Mouse (Mus musculus) layer of hippocampus, postnatal 36 days (tissue): ENCODE data around the gene Kcnk4. TPM values are rescaled to one million over a fixed set of nuclear protein-coding genes. Genes with fewer than 3 reads are reported as not detected.

ENCODE experiments used
- DNase-seq, 2 experiments: peaks; one replicate each; pipeline ENCODE4 v3.0.0; 2022
- total RNA-seq, 2 experiments: library from RNA; stranded (reverse); gene quantifications; 2 replicates each; pipeline ENCODE4 v1.2.3; 2021

The Kcnk4 gene
- 10 to 100 TPM; 19.8 to 21.7 TPM for total RNA-seq

DNA sequence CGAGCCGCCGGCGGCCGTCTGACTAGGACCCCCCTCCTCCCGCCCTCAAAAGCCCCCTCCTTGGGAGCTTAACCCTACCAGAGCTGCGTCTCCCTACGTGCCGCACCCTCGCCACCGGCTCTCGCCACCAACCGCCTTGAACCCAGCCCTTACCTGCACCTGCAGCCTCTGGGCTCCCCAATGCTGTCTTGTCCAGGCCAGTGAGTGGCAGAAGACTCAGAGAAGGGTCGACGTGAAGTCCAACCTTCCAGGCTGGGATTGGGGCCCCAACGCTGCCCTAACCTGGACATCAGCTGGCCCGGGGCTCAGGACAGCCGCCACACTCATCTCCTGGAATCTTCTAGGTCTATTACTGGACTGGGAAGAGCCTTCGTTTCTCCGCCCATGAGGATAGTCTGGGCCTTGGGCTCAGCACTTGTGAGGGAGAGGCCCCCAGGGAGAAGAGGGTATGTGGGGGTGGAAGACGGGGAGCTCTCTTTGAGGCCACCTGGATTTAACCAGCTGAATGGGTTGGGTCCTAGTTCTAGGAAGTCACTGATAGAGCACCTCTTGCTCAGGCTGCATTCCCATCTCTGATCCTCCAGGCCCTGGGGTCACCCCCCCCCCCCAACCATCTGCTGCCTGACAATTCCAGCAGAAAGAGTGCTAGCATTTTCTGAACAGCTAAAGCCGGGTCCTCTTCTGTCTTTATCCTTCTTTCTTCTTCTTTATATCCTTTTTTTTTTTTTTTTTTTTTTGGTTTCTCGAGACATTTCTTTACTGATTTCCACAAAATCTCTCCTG, at the start of gene Kcnk4:
Gene Kcnk4, minus strand, starts transcription at position 321 of the 783 bp plus-strand sequence.
- no peak for DNase-seq

DNA sequence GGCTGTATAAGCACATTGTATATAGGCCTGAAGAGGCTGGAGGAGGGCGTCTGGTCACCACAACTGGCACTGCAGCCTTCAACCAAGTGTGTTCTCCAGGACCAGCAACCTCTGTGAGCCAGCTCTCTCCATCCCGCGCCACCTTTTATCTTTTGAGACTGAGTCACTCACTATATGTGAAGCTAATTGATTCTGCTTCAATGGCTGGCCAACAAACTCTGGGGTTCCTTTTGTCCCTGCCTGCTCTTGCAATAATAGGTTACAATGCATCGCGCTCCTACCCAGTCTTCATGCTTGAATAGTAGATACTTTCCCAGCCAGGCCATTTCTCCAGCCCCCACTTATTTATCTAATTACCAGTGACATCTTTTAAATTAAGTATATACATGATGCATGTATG, 49.3 kb upstream of the Kcnk4 start:
- no peak for DNase-seq

DNA sequence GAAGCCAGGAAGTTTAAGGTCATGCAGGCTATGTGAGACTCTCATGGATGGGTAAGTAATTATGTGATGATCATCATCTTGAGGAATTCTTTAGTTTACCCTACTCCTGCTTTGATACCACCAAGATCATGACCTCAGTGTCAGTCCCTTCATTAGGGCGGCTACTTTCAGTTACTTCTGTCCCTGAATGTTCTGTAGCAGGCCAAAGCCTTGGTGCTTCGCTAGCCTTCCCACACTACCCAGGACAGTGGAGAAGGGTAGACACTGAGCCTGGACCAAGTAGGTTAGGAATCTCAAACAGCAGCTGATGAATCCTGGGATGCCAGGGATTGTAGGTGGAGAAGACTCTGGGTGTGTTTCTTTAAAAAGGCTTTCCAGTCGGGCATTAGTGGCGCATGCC, 47.1 kb upstream of the Kcnk4 start:
- no peak for DNase-seq

DNA sequence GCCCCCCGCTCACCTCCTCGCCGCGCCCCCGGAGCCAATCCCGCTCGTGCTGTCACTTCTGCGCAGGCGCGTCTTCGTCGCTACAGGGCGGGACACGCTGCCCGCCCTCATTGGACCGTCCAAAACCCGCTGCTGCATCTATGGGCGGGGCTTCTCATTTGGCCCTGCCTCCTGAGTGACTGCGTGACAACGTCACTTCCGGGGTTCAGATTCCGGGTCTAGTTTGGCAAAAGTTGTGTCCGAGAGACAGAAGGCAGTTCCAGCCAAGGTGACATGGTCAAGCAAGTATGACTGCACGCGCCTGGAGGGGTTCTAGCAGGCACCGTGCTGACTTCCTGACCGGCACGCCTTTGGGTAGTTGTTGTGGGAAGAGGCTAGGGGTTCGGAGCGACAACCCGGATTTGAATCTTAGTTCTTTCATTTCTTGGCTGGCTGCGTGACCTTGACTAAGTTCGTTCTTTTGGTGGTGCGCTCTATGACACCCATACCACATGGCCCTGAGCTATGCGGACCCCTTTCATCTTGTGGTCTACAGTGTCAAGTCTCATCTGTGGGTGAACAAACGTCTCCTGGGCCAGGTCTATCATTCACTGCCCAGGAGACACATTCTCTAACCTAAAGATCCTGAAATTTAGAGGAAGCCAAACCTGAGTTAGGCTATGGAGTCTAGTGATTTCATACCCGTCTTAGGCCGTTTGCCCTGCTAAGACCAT, 46.2 kb upstream of the Kcnk4 start, which contains the start of gene Fkbp2:
Gene Fkbp2, minus strand, starts transcription at position 121 of the 713 bp plus-strand sequence.
- peak; percentile 99 for DNase-seq

DNA sequence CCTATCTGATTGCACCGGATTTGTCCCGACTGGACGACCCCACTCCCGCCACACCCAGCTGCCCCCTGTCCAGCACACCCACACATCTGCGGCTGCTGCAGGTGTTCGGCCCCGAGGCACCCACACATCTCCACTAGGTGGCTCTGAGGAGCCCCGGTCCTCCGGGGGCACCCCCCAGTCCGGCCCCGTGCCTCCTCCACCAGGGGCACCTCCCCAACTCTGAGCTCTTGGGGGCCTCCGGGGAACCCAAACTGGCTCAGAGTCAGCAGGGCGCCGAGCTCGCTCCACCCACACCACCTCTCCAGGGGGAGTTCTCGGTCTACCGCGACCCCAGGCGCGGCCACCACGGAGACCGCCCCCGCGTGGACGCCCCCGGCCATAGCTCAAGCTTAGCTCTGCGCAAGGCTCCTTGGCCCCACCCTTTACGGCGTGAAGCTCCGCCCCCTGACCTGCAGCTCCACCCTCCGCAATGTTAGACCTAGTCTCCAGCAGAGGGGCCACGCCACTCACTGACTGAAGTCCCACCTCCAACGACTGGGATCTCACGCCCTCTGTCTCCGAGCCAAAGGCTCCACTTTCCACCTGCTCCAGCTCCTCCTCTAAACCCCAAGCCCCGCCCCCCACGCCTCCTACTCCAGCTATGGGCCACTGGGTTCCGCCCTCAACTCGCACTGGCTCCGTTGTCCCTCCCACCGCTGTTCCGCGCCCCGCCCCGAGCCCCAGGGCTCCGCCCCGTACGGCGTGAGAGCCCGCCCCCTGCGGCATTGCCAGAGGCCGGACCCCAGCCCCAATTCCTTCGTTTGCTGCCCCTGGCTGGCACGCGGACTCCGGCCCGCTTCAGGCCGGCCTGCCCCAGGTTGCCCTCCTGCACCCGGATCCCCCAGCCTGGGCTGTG, 45.4 kb upstream of the Kcnk4 start:
- peak; percentile 99 to 100 for DNase-seq

DNA sequence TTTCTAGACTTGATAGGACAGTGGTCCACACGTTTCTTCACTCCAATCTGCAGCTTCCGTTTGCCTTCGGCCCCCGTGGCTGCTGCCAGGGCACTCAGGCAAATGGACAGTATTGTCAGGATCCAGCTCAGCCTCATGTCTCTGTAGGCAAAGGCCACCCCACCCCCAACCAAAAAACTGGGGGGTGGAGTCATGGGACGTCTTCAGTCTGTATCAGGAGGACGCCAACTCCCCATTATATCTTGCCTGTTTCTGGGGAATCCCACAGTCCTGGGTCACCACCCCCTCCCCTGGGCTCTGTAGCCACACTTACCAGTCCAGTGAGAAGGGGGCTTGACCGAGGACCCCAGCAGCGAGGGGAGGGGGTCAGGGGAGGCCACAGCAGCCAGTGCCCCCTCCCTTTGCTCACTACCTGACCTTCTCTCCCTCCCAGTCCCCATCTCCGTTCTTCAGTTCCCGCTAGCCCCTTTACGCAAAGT, 44.7 kb upstream of the Kcnk4 start:
- peak in 1 of 2 experiments; percentile 45 for DNase-seq

DNA sequence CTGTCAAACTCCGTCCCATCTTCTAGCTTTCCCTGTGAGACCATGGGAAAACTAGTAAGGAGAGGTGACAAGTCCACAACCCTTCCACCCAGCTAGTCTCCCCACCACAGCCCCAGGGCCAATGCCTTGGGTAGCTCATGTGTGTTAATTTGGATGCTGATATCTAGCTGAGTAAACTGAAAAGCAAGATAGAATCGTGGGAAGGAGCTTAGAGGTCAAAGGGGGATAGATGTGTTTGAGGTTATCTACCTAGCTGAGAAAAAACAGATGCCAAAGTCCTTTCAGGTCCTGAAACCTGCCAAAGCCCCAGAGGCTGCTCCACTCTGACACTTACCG, 44.3 kb upstream of the Kcnk4 start:
- DNase-seq, result no peak

DNA sequence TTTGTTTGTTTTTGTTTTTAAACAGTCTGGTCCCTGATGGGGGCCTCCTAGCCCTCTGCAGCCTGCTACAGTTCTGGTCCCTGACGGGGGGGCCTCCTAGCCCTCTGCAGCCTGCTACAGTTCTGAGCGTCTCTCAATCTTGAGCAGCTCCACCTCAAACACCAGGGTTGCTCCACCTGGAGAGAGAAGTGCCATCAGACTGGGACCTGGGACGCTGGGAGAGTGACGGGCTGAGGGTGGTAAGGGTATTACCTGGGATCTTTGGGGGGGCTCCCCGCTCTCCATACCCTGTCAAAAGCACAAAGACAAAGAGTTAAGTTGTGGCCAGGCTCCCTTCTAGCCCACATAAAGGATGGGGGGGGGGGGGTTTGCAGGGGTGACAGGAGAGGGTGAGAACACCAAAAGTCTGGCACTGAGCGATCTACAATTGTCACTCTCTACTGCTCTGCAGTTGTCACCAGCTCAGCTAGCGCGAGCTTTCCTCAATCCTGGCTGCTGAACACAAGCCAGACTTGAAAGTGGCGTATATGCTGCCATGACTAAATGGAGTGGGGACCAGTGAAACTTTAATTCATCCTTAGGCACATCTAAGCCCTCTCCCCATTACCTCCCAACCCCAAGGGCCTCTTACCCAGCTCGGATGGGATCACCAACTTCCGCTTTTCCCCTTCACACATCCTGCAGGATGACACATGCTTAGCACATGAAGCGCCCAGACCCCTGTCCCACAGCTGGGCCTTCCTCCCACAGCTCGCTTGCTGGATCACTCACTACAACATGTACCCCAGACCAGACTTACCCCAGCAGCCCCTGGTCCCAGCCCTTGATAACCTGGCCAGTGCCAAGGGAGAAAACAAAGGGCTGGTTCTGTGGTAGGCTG, 43.7 kb upstream of the Kcnk4 start:
- DNase-seq, result no peak

DNA sequence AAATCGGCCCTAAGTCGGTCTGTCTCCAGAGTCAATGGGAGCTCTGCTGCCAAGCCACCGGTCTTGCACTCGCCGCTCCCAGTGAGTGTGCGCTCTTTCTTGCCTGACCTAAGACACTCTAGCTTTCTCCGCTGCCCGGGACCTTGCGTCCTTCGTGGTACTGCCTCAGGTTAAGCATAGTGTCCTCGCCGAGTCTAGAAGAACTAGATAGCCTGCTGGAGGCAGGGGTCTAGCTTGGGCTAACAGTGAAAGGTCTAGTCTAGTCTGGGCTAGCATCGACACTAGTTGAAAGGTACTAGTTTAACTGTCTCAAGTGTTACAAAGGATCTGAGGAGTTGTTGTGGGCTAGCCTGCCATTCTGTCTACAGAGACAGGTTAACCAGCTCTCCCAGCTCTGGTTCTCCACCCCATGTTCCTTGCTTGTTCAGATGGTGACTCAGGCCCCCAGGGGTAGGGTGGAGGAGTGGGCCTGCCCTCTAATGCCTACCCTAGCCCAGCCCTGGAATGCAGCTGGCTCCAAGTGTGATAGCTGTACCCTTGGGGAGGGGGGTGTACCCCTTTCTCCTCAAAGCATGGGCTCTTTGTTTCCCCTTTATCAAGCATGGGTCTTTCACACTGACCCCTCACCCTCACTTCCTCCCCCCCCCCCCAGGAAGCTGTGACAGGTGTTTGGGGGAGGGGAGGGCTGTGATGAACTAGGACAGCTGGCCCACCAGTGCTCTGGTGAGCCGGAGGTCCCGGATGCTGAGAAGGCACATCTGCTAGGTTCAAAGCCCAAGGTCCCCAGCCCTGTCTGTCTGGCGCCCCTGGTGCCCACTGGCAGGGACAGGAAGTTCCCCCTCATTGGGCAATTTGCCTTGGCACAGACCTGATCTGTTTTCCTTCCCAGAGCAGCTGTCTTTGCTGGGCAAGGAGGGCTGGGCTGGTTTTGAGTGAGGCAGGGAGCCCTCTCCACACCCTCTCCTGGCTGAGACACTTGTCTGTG, 41.5 kb upstream of the Kcnk4 start, which contains the start of gene Plcb3:
Gene Plcb3, minus strand, starts transcription at position 934 of the 985 bp plus-strand sequence.
- DNase-seq, result peak; percentile 70 to 71

DNA sequence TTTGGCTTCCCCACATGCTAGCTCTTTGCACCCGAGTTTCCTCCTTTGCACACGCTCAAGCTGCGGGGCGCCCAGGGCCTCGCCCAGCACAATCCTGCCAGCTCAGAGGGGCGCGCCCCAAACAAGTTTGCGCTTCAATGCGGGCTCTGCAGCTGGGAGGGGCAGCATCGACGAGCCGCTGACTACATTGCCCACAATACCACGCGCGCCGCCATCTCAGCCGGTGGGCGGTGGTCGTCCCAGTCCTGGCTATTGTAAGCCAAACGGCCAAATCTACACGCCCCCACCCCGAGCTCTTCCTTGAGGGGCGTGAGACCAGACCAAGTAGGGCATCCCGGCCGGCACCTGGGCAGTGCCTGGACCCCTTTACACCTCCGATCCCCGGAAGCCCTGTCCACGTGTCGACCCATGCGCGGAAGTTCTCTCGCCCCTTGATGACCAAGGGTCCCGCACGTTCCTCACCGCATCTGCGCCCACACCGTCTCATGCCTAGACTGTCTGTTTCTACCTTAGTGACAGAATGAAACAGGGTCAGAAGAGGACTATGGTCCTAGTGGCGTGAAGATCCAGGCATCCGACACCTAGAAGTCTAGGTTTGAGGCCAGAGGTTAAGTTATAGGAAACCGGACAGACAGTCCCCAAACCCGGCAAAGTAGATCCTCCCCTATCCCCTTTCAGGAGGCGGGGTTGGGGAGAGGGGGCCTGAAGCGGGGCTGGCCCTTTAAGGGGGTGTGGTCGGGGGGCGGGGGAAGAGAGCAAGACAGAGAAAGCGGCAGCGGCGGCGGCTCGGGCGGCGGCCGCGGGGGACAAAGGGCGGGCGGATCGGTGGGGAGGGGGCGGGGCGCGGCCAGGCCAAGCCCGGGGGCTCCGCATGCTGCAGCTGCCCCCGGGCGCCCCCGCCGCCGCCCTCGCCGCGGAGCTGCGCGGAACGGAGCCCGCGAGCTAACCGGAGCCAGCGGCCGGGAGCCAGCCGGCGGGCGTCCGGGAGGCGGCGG, 40.2 kb upstream of the Kcnk4 start, which contains the start of gene Ppp1r14b:
Gene Ppp1r14b, plus strand, starts transcription at position 758 of the 995 bp plus-strand sequence.
- peak; percentile 77 to 79 for DNase-seq

DNA sequence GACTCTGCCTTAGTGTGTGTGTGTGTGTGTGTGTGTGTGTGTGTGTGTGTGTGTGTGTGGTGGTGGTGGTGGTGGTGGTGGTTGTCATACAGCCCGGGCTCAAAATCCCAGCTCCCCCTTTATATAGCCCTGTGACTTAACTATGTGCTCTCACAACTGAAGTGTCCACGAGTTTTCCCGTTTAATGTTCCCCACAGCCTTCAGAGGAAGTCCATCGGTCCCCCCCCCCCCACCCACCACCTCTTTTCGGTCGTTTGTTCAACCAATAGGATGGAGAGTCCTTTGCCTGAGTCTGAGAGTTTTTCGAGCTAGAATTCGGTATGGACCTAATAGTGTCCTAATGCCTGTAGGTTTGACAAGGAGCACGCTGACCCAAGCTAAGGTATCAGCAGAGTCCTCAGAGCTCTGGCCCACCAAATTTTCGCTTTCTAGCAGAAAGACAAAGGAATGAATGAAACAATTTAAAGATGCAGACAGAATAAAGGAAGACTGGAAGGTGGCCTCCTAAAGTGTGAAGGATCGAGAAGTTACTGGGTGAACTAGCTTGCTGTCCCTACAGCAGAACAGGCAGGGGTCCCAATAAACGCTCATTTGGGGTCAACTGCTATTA, 39.4 kb upstream of the Kcnk4 start:
- no peak for DNase-seq

DNA sequence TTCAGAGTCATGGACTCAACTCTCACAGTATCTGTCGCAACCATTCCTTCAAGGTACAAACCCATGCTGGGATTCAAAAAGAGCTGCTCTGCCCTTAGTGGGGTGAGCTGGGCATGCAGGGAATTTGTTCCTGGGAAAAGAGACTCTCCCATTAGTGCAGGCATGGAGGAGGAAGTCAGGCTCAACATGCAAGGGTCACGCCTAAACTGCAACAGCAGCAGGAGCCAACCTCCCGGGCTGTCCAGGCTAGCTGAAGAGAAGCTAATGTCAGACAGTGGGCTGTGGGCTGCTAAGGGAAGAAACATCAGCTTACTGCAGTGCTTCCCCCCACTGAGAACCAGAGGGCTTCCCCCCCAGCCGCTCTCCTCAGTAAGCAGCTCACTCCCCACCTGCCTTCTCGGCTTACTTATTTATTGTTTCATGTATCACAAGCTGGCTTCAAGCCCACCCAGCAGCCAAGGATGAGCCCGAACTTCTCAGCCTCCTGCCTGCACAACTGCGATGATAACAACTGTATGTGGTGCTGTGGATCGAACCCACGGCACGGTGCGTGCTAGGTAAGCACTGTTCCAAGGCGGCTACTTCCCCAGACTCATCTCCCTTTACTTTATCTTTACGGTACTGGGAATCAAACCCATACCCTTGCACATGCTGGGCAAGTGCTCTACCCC, 38.1 kb upstream of the Kcnk4 start:
- DNase-seq, result no peak

DNA sequence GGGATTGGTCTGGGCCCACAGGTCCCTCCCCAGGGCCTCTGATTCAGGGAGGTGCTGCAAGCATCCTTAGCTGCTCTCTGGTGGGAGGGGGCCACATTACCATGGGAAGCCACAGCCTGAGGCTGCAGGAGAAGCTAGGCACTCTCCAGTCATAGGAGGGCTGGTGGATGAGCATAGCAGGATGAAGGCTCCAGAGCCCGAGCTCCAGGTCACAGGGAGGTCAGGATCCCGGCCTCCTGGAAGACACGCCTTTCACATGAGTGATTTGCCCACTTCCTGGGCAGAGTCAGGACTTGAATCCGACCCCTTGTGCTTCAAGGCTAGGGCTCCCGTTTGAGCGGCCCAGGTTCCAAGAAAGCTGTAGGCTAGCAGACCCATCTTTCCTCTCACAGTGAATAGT, 37.3 kb upstream of the Kcnk4 start:
- no peak for DNase-seq

DNA sequence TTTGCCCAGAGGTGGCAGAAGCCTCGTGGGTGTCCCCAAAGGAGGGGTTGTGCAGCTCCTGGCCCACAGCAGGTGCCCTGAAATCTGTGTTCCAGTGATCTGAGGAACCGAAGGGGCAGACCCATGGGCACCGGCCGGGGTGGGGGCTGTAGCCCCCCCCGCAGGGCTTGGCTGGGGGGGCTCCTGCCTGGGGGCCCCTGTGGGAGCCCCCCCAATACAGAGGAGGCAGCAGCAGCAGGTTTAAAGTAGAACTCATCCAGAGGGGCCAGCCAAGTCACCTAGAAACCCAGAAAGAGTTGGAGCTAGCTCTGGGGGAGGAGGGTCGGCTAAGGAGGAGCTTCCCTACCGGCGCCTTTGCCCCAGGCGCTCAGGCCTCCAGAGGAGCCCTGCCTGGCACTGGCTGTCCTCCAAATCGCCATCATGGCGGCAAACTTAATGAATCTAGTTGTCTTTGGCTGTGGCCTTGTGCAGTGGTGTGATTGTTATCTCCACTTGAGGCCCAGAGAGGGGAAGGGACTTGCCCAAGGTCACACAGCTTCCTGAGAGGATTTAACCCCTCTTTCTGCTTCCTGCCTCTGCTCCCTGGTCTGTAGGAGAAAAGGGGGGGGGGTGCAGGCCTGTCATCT, 36.3 kb upstream of the Kcnk4 start:
- DNase-seq, result no peak

DNA sequence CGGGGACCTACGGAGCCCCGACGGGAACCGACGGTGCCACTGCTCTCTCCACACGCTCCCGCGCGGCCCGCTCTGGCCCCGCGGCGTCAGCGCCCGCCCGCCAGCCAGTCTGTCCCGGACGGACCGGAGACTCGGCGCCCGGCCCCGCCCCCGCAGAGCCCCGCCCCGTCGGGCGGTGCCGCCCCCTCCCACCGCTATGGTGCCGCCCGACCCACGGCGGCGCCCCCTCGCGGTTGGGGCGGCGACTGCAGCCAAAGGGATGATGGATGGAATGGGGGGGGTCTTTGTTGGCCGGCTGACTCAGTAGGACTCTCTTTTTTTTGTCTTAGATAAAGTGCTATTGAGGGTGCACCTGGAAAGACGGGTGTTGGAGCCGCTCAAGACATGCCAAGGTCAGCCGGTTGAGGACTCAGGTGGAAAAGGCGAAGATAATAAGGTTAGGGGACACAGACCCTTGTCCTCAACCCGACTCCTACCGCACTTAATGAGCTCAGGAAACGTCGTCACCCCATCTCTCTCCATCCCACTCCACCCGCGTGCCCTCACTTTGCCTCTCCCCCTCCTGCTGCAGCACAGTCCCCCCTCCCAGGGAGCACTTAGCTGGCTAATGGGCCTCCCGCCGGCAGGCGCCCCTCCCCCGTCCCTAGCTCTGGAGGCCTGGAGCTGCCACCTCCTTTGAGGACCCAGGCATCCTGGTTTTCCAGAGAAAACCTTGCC, 35.5 kb upstream of the Kcnk4 start:
- DNase-seq, result no peak

DNA sequence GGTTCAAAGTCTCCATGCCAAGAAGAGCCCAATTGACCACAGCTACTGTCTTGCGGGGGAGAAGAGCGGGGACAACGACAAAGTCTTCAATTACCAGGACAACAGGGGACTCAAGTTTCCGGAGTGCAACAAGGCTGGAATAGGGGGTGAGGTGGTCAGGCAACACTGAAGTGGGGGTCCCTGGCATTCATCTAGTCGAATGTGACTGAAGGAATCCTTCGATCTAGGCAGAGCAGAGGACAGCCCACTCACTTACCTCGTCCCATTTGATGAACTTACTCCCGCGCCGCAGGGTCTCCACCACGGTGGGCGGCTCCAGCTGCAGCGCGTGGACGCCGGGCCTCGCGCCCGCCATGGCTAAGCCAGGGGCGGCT, 35.0 kb upstream of the Kcnk4 start:
- no peak for DNase-seq
